Mouse (Mus musculus) stomach, postnatal 0 days (tissue): ENCODE results near the gene Uncx. TPM values are rescaled to one million over a fixed set of nuclear protein-coding genes. Genes with fewer than 3 reads are reported as not detected.
A peak's percentile ranks its signal among the peaks of the same experiment; 100 is the strongest.
"Not testable (repeated sequence)": the region's sequence is repeated elsewhere in the genome, so short reads cannot be mapped to it uniquely, and the experiment has no call there.

Source experiments
- ATAC-seq: fragments of 200-750 bp; cut with Nextera tagmentation; 2 replicates; pipeline ENCODE4 v1.8.0; 2017; ENCODE audit not compliant: low FRiP score, low TSS enrichment
- DNase-seq: peaks from one replicate; pipeline ENCODE4 v3.0.0-alpha.2; 2016; ENCODE audit warnings: low spot score
- H3K27ac ChIP-seq: fragments of 300-500 bp; sonication (generic); replicated peaks from 2 replicates; pipeline ENCODE4 v1.5.1; 2014; ENCODE audit warnings: mild to moderate bottlenecking, control low read depth
- H3K27me3 ChIP-seq: fragments of 300-500 bp; sonication (generic); 2 replicates; pipeline ENCODE4 v1.6.1; 2014; ENCODE audit warnings: low read length; ENCODE audit not compliant: control insufficient read depth, insufficient read depth
- H3K36me3 ChIP-seq: fragments of 300-500 bp; sonication (generic); 2 replicates; pipeline ENCODE4 v1.6.1; 2014; ENCODE audit warnings: low read length, mixed read lengths; ENCODE audit not compliant: control insufficient read depth, insufficient read depth
- H3K4me1 ChIP-seq: fragments of 300-500 bp; sonication (generic); replicated peaks from 2 replicates; pipeline ENCODE4 v1.6.1; 2014; ENCODE audit warnings: antibody characterized with exemption; ENCODE audit not compliant: control insufficient read depth, insufficient read depth
- H3K4me2 ChIP-seq: fragments of 300-500 bp; sonication (generic); replicated peaks from 2 replicates; pipeline ENCODE4 v1.6.1; 2014; ENCODE audit warnings: low read depth, mild to moderate bottlenecking, control low read depth, moderate library complexity
- H3K4me3 ChIP-seq: fragments of 300-500 bp; sonication (generic); 2 replicates; pipeline ENCODE4 v1.5.1; 2014; ENCODE audit warnings: low read depth, low read length, control low read depth
- H3K9ac ChIP-seq: fragments of 300-500 bp; sonication (generic); 2 replicates; pipeline ENCODE4 v1.6.1; 2014; ENCODE audit warnings: mild to moderate bottlenecking, low read length, control low read depth, mixed read lengths
- H3K9me3 ChIP-seq: fragments of 300-500 bp; sonication (generic); 2 replicates; pipeline ENCODE4 v1.6.1; 2016; ENCODE audit warnings: low read length; ENCODE audit not compliant: control insufficient read depth
- CTCF ChIP-seq: IDR thresholded peaks from 2 replicates; pipeline ENCODE4 v1.5.1; 2016; ENCODE audit warnings: antibody characterized with exemption, low read depth, mild to moderate bottlenecking, moderate library complexity
- EP300 ChIP-seq: optimal IDR thresholded peaks from 2 replicates; pipeline ENCODE3; 2016; ENCODE audit warnings: antibody characterized with exemption
- WGBS: fragments of 180-500 bp; shearing (Covaris S2); extraction: QIAGEN DNeasy Blood & Tissue Kit; methylation state at CpG from one replicate; pipeline ENCODE4 v1.1.7; 2014; 5-methylcytosine and 5-hydroxymethylcytosine counted together
- polyA plus RNA-seq: library from polyadenylated mRNA; unstranded; fragments of >200 nt; fragmentation: Nextera tagmentation; extraction: Ambion mirVana; gene quantifications from 2 replicates; pipeline ENCODE4 v1.2.1, GENCODE M21; 2015

The Uncx gene
- polyA plus RNA-seq, 1 experiment from 2014 or later: not detected

DNA sequence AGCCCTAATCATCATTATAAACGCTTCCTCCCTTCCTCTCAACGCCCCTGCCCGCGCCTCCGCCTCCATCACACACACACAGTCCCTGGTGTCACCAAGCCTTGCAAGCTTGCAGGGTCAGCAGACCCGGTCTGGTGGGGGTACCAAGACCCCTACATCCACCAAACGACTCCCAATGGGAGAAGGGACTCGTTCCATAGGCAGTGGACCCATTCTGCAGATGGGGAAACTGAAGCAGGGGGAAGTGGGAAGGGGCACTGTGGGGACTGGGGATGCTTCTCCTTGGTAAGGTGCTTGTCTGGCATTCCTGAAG, 42.4 kb downstream of the Uncx start:
- H3K4me3 ChIP-seq: no peak overlapping the region
- H3K27ac ChIP-seq: no peak overlapping the region
- no peak for ATAC-seq
- H3K4me2 ChIP-seq: no peak overlapping the region
- no peak overlapping the region for H3K9ac ChIP-seq
- no peaks in the 10 kb centered on the region for H3K9me3 ChIP-seq
- 21% methylated on average over 8 of the region's 8 CpGs for WGBS
- H3K36me3 ChIP-seq: no peaks in the 10 kb centered on the region
- peaks cover 16% of the 10 kb centered on the region; the same call in 1 of the 2 replicates for H3K27me3 ChIP-seq
- no peak for TF ChIP-seq EP300
- TF ChIP-seq CTCF: no peak
- no peaks in the 10 kb centered on the region for H3K4me1 ChIP-seq
- no peak for DNase-seq

DNA sequence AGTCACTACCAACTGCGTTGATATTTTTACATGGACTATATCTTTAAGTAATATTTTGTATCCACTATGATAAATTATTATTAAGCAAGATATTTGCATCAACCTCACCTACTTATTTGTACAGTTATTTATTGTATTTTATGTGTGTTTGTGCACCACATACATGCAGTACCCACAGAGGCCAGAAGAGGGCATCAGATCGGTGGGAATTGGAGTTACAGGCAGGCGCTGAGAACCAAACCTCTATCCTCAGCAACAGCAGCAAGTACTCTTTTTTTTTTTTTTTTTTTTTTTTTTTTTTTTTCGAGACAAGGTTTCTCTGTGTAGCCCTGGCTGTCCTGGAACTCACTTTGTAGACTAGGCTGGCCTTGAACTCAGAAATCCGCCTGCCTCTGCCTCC, 44.2 kb downstream of the Uncx start:
- not testable (repeated sequence) for H3K27me3 ChIP-seq, H3K9me3 ChIP-seq, H3K4me2 ChIP-seq, H3K4me3 ChIP-seq, H3K9ac ChIP-seq, H3K27ac ChIP-seq, DNase-seq, H3K36me3 ChIP-seq, H3K4me1 ChIP-seq, ATAC-seq
- TF ChIP-seq CTCF: peak; percentile 42
- 82% methylated on average over 3 of the region's 5 CpGs for WGBS

DNA sequence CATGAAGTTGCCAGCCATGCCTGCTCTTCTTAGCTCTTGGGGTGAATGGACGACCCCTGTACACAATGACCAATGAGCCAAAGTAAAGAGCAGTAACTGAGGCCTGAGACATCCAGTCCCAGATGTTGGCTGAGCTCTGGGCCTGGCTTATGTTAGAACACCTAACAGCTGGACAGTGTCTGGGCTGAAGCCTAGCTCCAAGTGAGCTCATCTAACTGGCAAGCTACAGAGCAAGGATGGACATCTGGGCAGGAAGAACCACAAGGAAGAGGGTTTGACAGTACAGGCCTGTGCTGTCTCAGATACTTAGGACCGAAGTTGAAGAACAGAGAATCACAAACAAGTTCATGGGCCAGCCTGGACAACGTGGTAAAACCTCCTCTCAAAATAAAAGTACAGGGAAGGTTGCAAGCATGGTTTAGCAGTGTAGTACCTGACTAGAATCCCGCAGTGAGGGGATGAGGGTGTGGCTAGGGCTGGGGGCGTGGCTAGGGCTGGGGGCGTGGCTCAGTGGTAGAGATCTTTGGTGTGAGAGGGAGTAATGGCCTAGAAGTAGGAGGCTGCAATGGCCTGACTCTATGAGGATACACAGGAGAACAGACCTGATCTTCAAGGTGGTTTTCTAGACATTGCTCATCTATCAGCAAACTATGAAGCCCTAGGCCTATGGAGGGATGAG, 47.5 kb downstream of the Uncx start:
- H3K27me3 ChIP-seq, H3K27ac ChIP-seq, H3K4me1 ChIP-seq, H3K4me3 ChIP-seq, H3K36me3 ChIP-seq, DNase-seq, H3K4me2 ChIP-seq, H3K9ac ChIP-seq, H3K9me3 ChIP-seq: not testable (repeated sequence)
- ATAC-seq: peak; percentile 72; the same call in 1 of the 2 replicates
- 29% methylated on average over 6 of the region's 6 CpGs for WGBS

DNA sequence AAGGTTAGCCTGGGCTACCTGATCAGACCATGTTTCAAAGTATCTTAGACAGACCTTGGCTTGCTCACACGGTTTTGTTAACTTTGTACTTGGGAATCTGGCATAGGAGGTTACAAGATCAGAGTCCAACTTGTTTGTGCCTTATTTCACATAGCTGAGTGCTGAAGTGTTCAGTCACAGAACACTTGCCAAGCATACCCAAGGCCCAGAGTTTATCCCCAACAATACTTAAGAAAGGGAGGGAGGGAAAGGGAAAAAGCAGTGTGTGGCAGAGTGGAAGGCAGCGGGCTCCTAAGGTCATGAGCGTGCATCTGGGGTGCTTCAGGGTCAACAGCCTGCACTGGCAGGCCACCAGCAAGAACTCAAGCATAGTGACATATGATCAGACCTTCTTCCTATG, 48.7 kb downstream of the Uncx start:
- no peak overlapping the region for H3K4me3 ChIP-seq
- H3K9me3 ChIP-seq: no peaks in the 10 kb centered on the region
- TF ChIP-seq CTCF (no peak), EP300 (no peak)
- WGBS: 84% methylated on average over 3 of the region's 3 CpGs
- DNase-seq: no peak
- no peaks in the 10 kb centered on the region for H3K4me1 ChIP-seq
- no peaks in the 10 kb centered on the region; the same call in 1 of the 2 replicates for H3K27me3 ChIP-seq
- no peak overlapping the region for H3K27ac ChIP-seq
- H3K4me2 ChIP-seq: no peak overlapping the region
- H3K9ac ChIP-seq: no peak overlapping the region
- ATAC-seq: no peak
- H3K36me3 ChIP-seq: no peaks in the 10 kb centered on the region

DNA sequence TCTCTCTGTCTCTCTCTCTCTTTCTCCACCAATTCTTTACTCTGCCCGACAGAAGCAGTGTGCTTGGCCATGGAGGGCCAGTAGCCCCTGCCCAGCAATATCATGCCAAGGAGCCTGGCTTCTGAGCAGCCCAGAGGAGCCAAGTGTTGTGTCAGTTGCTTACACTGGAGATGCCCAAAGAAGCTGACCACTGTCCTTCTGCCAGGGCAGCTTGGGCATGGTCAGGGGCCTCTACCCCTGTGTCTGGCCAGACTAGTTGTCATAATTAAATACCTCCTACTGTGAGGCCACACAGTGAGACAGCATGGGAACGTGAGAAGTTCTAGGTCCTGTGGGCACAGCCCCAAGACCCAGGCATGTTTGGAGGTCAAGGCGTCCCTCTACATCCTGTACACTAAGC, 49.6 kb downstream of the Uncx start:
- H3K27me3 ChIP-seq: no peaks in the 10 kb centered on the region; the same call in 1 of the 2 replicates
- H3K27ac ChIP-seq: no peak overlapping the region
- DNase-seq (no peak), ATAC-seq (no peak)
- H3K9me3 ChIP-seq: no peaks in the 10 kb centered on the region
- H3K9ac ChIP-seq: no peak overlapping the region
- no peak overlapping the region for H3K4me2 ChIP-seq
- TF ChIP-seq CTCF: no peak
- TF ChIP-seq EP300: no peak
- no peaks in the 10 kb centered on the region for H3K36me3 ChIP-seq
- WGBS: 62% methylated on average over 3 of the region's 3 CpGs
- H3K4me1 ChIP-seq: no peaks in the 10 kb centered on the region
- H3K4me3 ChIP-seq: no peak overlapping the region

DNA sequence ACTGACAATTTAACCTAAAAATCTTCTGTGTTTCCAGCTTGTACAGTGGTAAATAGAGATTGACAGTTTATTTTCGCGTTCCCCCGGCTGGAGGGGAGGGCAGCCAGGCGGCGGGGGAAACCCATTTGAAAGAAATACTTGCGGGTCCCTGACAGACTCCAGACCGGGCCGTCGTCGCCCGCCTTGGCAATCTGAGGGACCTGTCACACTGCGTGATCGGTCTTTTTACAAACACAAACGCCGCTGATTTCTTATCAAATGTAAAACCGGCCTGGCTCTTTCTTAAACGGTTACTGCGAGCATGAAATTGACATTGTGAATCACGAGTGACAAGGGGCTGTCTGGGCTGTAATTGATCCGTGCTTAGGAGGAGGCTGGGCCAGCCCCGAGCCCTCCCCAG, 50.5 kb downstream of the Uncx start:
- H3K4me2 ChIP-seq: no peak overlapping the region
- H3K36me3 ChIP-seq: no peaks in the 10 kb centered on the region
- TF ChIP-seq CTCF (no peak), EP300 (no peak)
- peaks cover 2% of the 10 kb centered on the region; the same call in 1 of the 2 replicates for H3K4me1 ChIP-seq
- H3K27ac ChIP-seq: no peak overlapping the region
- DNase-seq: no peak
- no peaks in the 10 kb centered on the region; the same call in 1 of the 2 replicates for H3K27me3 ChIP-seq
- H3K9ac ChIP-seq: no peak overlapping the region
- no peak for ATAC-seq
- H3K4me3 ChIP-seq: no peak overlapping the region
- WGBS: 24% methylated on average over 21 of the region's 21 CpGs
- no peaks in the 10 kb centered on the region for H3K9me3 ChIP-seq
